Mouse (Mus musculus) cerebellum, postnatal 36 days (tissue): ENCODE measurements around the gene Tifab.
"Not testable (repeated sequence)": the region's sequence is repeated elsewhere in the genome, so short reads cannot be mapped to it uniquely, and the experiment has no call there.

Source experiments
- DNase-seq, 2 experiments: peaks; one replicate each; pipeline ENCODE4 v3.0.0; 2021 to 2022; ENCODE audit warnings: mixed read lengths in 2 of 2

The Tifab gene

DNA sequence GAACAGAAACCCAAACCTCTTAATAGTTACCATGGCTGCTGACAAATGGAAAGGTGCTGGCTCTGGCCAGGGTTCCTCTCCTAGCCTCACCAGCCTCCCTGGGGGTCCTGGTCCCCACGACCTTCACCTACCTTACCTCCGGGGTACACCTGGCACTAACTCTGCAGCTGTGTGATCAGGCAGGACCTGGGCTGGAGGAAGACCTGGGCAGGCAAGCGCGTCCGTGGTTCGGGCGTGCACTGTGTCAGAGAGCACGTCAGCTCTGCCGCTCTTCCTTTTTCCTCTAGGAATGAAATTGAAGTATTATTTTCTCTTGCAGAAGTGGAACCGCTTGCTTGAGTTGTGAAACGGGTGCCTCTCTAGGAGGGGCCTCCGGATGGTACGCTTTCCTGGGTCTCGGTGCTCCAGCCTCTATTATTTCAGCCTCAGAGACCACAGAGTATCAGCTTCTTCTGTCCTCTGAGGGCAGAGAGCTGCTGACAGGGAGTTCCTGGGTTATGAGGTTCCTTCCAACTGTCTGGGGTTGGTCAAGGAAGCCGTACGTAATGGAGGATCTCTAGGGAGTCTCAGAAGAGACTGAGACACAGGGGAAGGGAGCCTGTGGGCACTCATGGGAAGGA, at the start of gene Tifab:
Gene Tifab (minus strand): TSS at position 470 of the 620 bp plus-strand sequence.
- DNase-seq = no peak

DNA sequence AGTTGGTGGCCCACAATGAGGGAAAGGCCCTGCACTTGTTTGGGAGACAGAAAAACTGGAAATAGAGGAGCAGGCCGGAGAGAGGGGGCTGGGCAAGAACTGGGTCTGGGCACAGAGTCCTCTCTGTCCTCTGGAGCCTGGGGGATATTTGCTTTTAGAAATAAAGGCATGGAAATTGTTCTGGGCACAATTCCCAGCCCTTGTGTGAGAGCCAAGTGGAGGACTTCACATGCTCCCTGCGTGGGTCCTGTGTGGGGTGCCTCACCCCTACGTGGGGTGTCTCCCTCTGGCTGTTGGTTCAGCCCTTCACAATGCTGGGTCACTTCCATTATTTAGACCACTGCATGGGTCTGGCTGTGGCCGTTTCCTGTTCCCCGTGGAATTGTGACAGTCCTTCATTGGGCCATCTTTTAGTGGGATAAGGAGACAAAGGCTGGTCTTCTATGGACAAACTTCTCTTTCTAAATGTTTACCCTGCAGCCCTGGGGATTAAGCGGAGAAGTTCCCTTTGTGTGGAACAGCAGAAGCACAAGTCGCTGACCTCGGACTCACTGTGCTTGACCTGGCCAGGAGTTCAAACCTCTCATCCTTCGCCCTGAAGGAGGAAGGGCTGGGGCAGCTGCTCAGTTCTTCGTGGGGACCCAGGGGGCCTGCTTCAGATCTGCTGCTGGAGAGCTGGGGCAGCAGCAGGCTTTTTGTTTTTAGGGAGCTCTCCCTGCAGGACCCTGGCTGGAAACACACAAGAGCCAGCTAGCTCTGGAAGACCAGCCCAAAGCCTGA, 47.7 kb upstream of the Tifab start:
- peak; percentile 10 to 14 for DNase-seq

DNA sequence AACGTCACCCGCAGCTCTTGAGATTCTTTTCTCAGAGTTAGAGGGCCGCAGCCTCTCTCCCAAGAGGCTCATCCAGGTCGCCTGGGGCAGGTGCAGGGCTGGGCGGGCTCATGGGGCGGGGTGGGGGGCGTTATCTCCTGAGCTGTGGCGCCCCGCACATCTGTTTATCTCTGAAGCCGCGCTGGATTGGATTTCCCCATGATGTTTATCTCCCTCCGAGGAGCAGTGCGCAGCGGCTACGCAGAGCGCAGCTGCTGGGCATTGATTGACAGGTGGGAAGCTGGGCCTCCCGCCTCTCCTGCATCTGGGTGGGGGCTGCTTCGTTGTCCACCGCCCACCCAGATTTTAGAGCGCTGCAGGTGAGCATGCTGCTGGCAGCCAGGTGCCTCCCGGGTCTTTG, 44.9 kb upstream of the Tifab start:
- DNase-seq = no peak

DNA sequence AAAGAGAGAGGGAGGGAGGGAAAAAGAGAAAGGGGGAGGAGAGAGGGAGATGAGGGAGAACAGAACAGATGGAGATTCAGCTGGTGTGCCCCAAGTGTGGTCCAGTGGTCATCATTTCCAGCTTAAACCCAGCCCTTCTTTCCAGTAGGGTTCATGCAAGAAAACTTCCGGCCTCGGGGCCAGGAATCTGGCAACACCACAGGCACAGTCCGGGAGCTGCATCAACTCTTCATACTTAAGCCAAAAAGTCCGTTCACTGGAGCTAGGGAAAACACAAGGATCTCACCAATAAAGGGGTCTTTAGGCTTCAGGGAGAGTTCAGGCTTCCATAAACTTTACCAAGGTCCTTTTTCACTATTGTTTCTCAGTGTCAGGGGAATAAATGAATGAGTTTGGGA, 44.2 kb upstream of the Tifab start:
- DNase-seq = no peak

DNA sequence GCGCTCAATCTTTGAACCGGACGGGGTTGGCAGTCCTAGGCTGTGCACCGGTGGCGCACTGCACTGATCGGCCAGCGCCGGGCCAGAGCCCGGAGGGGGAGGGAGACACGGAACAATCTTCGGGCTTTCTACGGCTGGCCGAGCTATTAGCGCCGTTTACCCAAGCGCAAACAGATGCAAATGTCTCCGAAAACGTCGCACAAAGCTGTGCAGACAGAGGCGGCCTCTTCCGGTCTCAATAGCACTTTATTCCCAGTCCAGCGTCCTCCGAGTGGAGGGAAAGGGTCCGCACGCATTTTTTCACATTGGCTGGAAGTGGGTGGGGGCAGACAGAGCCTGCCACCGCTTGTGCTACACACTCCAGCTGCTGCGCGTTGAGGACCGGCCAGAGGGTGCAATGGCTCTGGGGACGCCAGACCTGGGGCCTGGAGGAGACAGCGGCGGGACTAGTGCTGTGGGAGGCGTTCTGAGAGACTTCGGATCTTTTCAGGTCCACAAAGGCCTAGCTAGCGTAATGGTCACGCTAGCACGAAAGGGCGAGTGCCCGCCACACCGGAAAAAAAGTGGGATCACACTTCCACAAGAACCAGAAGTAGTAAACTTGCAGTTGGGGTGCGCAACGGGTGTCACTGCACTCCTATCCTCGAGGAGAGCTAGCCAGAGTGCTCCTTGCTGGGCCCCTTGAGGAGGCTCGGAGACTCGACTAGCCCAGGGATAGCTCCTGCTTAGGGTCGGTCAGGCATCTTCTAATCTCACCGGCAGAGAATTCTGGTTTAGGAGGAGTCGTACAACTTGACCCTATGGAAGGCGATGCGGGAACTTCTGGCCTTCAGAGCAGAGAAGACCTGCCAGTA, 43.5 kb upstream of the Tifab start:
- DNase-seq = no peak

DNA sequence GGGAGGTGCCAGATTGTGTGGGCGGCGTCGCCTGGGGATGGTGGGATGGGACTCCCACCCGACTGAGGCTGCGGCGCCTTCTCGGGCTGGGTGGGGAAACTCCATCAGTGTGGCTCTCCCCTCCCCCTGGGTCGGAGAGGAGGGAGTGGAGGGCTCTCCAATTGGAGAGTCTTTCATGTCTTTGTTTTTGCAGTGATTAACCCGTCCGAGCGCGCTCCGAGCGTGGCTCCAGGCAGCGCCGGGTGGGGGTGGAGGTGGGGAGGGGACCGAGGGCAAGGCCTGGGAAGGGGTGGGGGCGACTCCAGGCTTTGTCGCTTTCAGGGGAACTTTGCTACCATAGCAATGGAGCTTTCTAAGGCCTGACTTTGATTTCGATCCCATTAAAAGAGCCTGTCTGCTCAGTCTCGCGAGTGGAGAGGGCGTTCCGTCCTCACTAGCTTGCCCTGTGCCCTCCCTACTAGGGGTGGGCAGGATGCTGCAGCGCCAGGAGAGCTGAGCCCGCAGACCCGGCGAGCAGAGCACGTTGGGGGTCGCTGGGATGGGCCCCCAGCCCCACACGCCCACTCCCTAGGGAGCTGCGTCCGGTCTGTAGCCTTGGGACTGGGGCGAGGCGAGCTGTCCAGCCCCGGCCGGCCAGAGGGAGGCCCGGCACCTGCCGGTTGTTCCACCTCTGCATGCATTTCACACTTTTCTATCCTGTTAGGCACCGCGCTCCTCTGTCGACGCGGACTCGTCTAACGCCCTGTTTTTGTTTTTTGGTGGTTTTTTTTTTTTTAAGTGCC, 42.6 kb upstream of the Tifab start:
- no peak for DNase-seq

DNA sequence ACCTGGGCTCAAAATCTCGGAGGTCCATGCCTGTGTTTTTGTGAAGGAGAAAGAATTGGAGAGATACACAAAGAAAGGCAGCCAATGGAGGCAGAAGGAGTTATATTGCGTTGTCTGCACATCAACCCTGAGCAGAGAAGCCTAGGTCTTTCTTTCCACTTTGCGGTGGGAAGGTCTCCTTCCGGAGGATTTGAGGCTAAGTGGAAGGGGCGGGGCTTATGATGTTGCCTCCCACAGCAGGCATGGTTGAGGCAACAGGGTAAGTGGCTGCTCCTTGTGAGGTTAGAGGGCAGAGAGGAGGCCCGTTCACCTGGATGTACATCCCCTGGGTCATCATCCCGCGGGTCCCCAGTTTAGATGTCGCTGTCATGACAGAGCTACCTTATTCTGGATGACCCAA, 40.6 kb upstream of the Tifab start:
- no peak for DNase-seq

DNA sequence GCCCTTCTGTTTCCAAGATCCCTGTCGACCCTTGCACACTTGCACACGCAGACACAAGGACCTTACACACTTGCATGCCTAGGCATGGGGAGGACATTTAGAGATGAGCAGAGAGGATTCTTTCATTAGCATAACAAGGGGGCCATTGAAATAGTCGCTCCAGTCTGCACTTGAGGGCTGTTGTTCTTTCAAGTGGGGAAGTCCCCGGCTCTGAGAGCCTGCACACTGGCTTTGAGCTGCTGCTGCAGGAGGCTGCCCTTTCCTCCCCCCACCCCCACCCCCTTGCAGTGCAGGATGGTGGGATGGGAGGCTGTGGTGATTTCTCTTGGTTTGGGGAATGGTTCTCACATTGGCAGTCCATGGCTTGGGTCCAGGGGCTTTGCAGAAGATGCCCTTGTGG, 37.4 kb upstream of the Tifab start:
- DNase-seq = no peak

DNA sequence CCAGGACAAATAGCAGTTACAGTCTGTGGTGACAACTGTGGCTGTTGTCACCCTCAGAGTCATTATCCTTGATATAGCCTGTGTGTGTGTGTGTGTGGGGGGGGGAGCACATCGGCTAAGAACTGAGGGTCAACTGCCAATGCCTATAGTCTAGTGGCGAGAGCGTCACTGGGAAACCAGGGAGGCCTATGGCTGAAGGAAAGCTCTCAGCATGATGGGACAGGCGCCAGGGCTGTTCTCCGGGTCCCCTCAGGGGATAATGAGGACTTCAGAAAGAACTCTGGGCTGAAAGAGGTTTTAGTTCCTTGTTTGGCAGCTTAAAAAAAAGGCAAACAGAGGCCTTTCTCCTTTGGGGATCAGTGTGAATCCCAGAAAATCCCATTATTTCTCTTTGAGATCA, 35.9 kb upstream of the Tifab start:
- DNase-seq = no peak

DNA sequence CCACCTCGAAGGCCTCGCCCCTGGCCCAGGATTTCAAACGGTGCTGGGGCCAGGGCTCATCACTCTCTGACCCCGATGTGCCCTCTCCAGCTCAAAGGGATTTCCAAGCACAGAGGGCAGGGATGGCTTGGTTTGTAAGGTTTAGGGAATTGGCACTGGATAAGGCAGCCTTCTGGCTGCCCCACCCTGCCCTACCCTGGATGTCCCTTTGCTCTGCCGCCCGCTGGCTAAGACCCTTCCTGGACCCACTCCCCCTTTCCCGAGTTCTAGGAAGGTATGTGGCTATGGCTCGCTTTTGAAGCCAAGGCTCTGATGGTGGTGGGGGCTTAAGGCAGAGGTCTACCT, 30.4 kb upstream of the Tifab start:
- no peak for DNase-seq

DNA sequence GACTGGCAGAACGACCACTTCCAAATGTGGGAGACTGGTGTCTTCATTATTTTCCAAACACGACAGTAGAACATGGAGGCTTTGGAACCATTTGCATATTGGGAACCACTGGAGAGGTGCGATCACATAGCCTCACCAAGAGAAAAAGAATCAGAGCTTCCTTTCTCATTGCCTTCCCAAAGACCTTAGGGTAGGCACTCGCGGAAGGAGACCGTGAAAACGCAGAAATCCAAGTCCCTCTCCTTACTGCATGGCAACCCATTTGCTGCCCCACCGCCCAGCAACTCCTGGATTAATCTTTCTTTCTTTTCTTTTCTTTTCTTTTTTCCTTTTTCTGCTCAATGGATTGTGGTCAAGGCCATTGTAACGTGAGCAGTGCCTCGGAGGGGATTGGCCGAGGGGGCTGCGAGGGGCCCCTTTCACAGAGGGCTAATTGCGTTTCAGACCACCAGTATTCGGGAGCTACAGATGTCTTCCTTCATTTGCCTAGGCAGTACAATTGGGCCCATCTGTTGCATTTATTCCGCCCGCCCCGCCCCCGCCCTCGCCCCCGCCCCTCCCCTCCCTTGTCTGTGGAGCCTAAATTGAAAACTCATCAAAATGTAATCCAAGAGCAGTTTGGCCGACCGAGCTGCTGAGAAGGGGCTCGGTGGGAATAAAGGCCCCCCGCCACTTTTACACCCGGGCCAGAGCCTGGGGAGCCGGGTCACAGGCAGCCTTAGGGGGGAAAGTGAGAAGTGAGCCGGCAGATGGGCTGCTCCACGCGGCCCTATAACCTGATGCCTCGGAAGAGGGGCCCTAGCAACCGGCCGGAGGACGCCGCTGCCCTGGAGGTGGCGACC, 29.8 kb upstream of the Tifab start:
- no peak for DNase-seq

DNA sequence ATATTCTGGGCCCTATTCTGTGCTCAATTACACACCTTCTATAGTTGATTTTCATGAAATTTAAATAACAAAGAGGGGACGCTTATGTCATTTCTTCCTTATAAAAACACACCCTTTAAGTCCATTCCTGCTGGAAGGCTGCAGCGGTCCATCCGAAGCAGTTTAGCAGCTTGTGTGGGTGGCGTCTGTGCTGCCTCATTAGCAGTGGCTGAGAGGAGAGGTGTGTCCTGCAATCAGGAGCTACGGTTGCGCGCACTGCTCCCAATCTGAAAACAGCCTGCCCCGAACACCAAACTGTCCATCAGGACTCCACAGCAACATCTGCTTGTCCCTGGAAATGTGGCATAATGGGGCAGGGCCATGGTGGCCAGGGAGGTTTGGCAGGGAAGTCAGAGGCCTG, 20.8 kb upstream of the Tifab start:
- no peak for DNase-seq

DNA sequence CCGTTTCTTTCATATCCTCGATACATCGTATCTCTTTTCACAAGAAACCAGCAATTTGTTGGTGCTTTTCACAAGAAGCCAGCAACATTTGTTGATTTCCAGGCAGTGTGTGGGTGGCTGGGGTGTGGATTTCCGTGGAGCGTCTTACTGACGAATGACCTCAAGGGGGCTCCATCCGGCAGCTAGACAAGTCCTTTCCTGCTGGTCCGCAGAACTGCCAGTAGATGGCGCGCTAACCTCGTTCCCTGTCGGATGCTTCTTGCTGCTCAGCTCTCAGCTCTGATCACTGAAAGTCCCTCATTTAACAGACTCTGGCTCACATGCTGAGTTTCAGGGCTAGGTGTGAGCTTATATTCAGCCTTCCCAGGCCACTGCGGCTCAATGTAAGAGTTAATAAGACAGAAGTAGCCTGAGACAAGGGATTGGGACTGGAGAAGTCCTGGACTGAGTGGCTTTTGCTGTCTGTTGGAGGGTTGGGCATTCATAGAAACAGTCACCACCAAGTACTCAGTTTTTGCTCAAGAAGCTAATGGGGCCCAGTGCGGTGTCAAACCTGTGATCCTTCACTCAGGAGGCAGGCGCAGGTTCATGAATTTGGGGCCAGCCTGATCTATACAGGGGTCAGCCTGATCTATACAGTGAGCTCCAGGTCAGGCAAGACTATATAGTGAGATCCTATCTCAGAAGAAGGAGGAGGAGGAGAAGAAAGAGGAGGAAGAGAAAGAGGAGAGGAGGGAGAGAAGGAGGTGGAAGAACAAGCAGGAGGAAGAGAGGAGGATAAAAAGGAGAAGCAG, 19.0 kb upstream of the Tifab start:
- peak; percentile 78 to 79 for DNase-seq

DNA sequence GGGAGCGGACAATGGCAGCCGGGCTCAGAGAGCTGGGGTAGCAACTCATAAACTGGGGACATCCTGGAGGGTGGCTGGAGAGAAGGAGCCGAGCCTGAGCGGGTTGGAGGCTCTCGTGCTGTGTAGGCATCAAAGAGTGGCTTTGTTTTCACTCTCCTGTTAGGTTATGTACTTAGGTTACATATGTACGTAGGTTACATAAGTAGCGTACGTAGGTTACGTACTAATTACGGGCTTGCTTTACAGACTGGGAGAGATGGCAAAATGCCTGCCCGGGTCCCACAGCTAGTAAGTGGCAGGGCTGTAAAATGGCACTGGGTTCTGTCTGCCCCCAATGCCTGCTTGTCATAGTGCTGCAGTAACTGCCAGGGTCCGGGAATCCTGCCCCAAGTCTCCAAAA, 18.3 kb upstream of the Tifab start:
- DNase-seq = no peak

DNA sequence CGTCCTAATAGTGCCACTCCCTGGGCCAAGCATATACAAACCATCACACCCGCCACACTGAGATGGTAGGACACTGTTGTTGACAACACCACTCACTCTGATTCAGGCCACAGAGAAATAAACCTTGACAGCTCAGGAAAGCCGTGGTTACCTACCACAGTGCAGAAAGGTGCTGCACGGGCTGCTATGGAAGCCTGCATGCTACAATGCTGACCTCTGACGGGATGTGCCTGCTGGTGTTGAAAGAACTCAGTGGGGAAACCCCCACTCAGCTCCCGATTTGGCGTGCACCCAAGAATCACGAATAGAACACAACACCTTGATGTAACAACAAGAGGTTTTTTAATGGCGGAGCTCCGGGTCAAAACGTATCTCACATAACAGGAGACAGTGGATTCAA, 17.1 kb upstream of the Tifab start:
- DNase-seq = not testable (repeated sequence)

DNA sequence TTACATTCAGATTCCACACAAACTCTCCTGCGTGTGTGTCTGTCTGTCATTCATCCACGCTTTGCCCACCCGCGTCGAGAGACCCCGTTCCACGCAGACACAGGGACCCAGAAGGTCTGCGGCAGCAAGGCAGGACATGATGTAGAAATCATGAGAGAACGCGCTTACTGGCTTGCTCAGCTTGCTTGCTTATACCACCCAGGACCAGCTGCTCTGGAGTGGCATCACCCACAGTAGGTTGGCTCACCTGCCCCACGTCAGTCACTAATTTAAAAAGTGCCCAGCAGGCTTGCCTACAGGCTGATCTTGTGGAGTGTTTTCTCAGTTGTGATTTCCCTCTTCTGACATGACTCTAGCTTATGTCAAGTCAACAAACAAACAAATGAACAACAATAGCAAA, 15.5 kb upstream of the Tifab start:
- not testable (repeated sequence) for DNase-seq

DNA sequence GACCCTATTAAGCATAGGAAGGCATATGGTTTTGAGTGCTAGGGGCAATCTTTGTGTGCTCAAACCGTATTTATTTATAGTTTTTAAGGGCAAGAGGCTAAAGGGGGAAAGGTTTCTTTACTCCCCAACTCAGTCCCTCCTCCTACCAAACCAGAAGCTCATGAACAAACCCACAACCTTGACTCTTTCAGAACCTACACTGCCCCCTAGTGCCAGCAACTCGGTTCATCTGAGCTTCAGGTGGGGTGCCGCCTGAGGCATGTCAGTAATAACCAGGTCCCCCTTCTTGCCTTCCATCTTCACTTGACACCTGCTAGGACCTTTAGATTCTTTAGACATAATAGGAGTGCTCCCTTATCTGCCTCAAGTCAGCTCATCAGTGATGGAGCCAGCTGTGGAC, 12.5 kb upstream of the Tifab start:
- DNase-seq = no peak

DNA sequence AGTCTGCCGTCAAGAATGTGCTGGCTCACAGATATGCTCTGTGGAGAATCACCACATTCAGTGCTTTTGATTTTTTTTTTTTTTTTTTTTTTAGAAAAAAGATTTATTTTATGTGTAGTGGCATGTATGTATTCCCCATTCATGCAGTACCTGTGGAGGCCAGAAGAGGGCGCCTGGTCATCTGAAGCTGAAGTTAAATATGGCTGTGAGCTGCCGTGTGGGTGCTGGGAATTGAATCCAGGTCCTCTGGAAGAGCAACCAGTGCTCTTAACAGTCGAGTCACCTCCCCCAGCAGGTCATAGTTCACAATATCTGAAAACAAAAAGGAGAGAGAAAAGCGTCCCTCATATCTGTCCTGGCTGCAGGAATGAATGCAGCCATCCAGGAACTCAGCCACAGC, 11.0 kb upstream of the Tifab start:
- DNase-seq = no peak

DNA sequence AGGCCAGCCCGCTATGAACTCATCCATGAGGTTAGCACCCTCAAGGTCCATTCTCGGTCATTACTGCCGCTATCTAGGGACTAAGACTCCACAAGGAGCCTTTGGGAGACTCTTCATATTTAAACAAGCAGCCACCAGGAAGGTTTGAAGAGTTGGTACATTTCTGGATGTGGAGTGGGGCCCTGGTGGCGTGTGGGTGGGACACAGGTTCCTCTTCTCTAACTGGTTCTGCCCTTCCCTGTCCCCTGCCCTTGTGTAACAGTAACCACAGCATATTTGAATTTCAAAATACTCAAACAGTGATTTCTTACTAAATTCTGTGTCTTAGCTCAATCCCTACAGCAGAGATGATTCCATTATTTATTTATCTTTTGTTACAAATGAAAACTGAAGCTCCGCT, 5.0 kb upstream of the Tifab start:
- DNase-seq = no peak

DNA sequence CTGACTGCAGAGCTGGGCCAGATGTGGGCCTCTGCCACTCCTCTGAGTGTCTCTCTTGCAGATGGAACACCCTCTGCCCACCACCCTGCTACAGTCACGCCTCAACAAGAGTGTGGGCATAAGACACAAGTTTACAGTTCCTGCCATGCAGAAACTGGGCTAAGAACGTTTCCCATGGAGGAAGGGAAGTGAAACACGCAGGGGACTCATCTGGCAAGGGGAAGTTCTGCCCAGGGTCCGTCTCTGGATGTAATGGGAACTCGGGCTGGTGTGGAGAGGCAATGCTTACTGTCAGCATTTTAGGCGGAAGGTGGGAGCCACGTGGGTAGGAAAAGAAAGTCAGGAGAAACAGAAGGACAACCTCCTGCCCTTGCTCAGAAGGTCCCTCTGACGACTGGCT, 2.7 kb upstream of the Tifab start:
- DNase-seq = no peak

DNA sequence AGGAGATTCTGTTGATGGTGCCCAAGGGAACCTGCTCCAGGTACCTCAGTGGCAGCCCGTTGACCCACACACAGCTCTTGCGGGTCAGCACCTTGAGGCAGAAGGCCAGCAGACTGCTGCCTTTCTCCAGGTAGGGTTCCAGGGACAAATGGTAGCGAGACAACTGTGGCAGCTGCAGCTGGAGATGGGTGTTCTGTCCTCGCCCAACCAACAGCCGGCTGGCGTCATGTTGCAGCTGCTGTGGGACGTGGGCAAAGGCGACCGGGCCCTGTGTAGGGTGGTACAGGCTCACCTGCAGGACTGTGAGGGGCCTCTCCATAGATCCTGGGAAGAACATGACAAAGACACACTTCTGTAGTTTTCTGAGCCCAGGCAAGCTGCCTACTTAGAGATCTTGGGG, 2.4 kb downstream of the Tifab start:
- no peak for DNase-seq
